Mouse (Mus musculus): ENCODE measurements at regions not wholly inside any gene's neighbourhood (a gene's known extent, or its start where the extent isn't known, plus 50 kb on each side); places are given as distances from the start of the nearest gene placed in this dataset.

DNA sequence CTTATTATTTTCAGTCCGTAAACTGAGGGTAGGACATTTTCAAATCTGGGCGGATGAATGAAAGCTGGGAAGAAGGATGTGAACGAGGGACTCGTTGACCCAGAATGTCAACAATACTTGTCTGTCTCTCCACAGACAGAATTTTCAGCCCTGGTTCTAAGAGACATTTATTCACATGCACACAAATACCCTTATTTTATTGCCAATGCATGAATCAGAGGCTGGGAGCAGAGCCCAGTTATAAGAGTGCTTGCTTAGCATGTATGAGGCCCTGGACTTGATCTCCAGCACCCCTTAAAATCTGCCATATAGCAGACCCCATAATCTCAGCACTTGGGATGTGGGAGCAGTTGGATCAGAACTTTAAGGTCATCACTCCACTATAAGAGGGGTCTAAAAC is 384.8 kb upstream of the Mpdz start:
- no peak overlapping the region for H3K4me3 ChIP-seq
- WGBS: 96% methylated on average over 4 of the region's 4 CpGs
- H3K27me3 ChIP-seq (ENCODE audit: low read depth, poor library complexity, severe bottlenecking): no peaks in the 10 kb centered on the region
- H3K4me1 ChIP-seq: peaks cover 20% of the 10 kb centered on the region
- DNase-seq (ENCODE audit: low spot score): no peak
- no peak overlapping the region for H3K27ac ChIP-seq
- H3K9me3 ChIP-seq (replicated peaks): no peaks in the 10 kb centered on the region
- no peaks in the 10 kb centered on the region for H3K36me3 ChIP-seq

DNA sequence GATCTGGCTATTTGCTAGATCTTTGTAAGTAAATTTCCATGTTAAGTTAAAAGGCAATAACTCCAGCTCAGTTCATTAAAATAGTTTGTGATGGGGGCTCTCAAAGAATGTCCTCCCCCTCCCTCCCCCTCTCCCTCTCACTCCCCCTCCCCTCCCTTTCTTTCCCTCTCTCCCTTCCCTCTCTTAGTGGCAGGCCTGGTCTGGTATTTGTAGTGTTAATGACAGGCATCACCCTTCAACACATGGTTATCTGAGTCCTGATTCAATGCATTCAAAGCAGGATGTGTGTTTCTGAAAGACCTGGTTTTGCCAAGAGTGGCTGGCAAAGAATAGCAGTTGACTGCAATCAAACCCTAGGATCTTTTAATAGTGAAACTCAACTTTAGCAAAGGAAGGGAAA is 383.4 kb upstream of the Mpdz start:
- peaks cover 20% of the 10 kb centered on the region for H3K4me1 ChIP-seq
- H3K4me3 ChIP-seq: no peak overlapping the region
- H3K36me3 ChIP-seq: no peaks in the 10 kb centered on the region
- no peak for DNase-seq (ENCODE audit: low spot score)
- H3K27ac ChIP-seq: no peak overlapping the region
- H3K9me3 ChIP-seq (replicated peaks): no peaks in the 10 kb centered on the region
- no peaks in the 10 kb centered on the region for H3K27me3 ChIP-seq (ENCODE audit: low read depth, poor library complexity, severe bottlenecking)

DNA sequence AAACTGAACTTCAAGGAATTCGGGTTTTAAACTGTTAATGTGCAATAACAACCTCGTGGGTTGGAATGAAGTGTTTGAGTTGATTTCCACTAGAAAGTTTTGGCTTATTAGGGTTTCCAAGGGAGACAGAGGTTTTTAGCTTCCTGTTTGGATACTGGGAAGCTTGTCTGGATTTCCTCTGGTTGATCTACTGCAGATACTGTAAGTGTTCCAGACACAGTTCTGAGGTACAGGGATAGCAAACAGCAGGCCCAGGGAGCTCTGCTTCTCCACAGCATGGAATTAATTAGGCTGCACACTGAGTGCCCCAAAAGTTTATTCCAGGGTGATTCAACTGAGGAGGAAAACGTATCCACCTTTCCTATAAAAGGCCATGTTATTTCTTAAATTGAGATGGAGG is 381.0 kb upstream of the Mpdz start:
- Histone ChIP-seq H3K27ac (peak overlapping the region; percentile 64; the same call in 1 of the 2 replicates), H3K9me3 (replicated peaks) (no peaks in the 10 kb centered on the region), H3K4me3 (no peak overlapping the region), H3K4me1 (peaks cover 20% of the 10 kb centered on the region), H3K27me3 (ENCODE audit: low read depth, poor library complexity, severe bottlenecking) (no peaks in the 10 kb centered on the region), H3K36me3 (no peaks in the 10 kb centered on the region)
- 49% methylated on average over 3 of the region's 3 CpGs for WGBS
- DNase-seq (ENCODE audit: low spot score): no peak

DNA sequence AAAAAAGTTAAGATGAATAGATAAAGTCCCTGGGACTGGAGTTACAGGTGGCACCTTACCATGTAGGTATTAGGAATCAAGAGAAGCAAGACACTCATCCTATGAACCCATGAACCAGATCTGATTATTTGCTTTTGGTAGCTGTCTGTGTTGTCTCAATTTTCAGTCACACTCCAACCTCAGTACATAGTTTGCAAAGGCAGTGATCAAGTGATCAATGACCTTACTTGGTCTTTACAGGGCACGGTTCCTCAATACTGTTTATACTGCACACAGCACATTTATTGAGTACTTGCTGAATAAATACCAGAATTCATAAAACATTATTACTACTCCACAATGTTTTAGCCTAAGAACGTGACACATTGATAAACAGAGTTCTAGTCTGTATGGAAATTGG is 346.7 kb upstream of the Mpdz start:
- Histone ChIP-seq H3K27ac (no peak overlapping the region), H3K9me3 (replicated peaks) (no peaks in the 10 kb centered on the region), H3K4me3 (no peak overlapping the region), H3K36me3 (no peaks in the 10 kb centered on the region), H3K4me1 (0 out of 2 replicates have a peak, but pooled peaks cover 2% of the 10 kb centered on the region), H3K27me3 (ENCODE audit: low read depth, poor library complexity, severe bottlenecking) (no peaks in the 10 kb centered on the region)
- no peak for DNase-seq (ENCODE audit: low spot score)
- WGBS: 91% methylated on average over 2 of the region's 2 CpGs

DNA sequence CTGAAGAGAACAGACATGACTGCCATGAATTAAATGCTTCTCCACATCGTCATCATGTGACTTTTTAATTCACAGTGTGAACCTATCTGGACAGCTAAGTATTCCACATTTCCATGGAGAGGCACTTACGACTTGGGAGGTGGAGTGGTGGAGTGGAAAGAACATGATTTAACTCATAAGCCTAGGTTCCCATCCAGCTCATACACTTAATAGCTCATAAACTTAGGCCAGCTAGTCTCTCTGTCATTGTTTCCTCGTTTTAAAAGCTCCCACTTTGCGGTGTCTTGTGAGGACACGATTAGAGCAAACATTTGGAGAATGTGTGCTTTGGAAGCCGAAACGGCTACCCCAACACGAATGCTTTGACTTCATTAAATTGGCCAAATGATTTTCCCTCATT is 346.0 kb upstream of the Mpdz start:
- Histone ChIP-seq H3K9me3 (replicated peaks) (no peaks in the 10 kb centered on the region), H3K27ac (no peak overlapping the region), H3K27me3 (ENCODE audit: low read depth, poor library complexity, severe bottlenecking) (no peaks in the 10 kb centered on the region), H3K4me1 (0 out of 2 replicates have a peak, but pooled peaks cover 3% of the 10 kb centered on the region), H3K4me3 (no peak overlapping the region), H3K36me3 (no peaks in the 10 kb centered on the region)
- no peak for DNase-seq (ENCODE audit: low spot score)
- 83% methylated on average over 8 of the region's 8 CpGs for WGBS

DNA sequence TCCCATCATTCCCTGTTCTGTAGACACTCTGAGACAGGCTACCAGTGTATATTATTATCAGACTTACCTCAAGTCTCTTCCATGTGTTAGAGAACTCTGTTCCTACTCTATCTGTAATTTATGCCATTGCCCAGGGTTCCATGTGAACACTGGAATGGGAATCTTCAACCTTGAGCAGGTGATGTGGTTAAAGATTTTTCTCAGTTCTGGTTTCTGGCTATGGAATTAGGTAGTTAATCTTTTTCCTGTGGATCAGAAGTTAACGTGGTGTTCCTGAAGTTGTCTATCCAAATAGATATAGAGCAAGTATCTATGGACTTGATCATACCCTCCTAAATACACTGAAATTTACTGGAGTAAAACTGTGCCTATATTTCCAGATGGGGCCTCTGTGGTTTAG is 339.4 kb upstream of the Mpdz start:
- no peak for DNase-seq (ENCODE audit: low spot score)
- no peaks in the 10 kb centered on the region for H3K27me3 ChIP-seq (ENCODE audit: low read depth, poor library complexity, severe bottlenecking)
- H3K4me3 ChIP-seq: no peak overlapping the region
- no peaks in the 10 kb centered on the region for H3K9me3 ChIP-seq (replicated peaks)
- H3K36me3 ChIP-seq: no peaks in the 10 kb centered on the region
- no peak overlapping the region for H3K27ac ChIP-seq
- H3K4me1 ChIP-seq: 0 out of 2 replicates have a peak, but pooled peaks cover 3% of the 10 kb centered on the region
- 87% methylated on average over 1 of the region's 1 CpGs for WGBS

DNA sequence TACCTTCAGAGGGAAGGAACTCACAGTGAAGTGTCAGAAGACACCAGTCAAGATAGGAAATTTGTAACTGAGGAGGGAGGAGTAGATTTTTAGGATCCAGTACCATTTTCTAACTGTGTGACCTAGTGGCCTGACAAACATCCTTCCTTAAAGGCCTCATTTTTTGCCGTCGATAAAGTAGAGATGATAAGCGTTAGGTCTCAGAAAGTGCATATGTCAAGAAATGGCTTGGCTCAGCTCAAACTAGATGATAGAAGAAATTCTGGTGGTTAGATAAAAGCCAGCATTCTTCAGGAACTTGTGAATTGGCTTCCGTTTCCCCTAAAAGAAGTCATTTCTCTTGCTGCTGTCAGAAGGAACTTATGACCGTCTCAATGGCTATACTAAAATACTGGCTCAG is 324.1 kb upstream of the Mpdz start:
- 87% methylated on average over 5 of the region's 5 CpGs for WGBS
- Histone ChIP-seq H3K36me3 (no peaks in the 10 kb centered on the region), H3K4me1 (peaks cover 26% of the 10 kb centered on the region), H3K27me3 (ENCODE audit: low read depth, poor library complexity, severe bottlenecking) (no peaks in the 10 kb centered on the region), H3K4me3 (no peak overlapping the region), H3K9me3 (replicated peaks) (no peaks in the 10 kb centered on the region), H3K27ac (peak overlapping the region; percentile 50; the same call in 1 of the 2 replicates)
- DNase-seq (ENCODE audit: low spot score): no peak

DNA sequence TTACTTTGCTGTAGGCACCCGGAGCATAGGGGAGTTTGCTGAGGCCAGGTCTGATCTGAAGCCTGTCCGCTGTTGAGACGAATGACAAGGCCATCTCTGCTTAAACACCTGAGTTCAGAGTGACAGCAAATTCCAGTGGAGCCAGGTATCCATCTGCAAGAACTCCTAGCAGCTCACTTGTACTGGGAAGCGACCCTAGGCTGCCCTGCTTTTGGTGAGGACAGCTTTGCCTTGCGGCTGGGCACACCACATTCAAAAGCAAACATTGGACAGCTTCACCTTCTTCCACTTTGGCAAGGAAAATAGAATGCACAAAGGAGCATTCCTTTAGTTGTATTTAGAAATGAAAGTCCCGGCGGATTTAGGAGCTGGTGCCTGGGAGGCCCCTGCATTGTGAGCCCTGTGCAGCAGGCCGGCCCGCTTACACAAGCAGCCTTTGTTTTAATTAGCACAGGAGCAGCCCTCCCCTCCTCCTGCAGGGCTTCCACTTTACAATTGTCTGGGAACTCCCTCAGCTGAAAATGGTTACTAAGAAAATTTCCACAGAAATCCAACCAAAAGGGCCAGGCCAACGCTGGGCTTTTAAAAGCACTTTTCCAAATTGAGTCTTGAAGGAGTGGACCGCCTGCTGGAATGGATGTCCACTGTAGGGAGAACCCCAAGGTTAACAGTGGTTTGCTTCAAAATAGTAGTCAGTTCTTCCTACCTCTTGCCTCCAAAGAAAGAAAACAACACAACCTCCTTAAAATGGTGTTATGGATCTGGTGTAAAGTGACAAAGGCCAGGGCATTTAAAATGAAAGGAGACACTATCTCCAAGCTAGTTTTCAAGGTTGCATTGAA is 321.6 kb upstream of the Mpdz start:
- Histone ChIP-seq H3K27me3 (ENCODE audit: low read depth, poor library complexity, severe bottlenecking) (no peaks in the 10 kb centered on the region), H3K36me3 (no peaks in the 10 kb centered on the region), H3K4me1 (peaks cover 26% of the 10 kb centered on the region), H3K4me3 (no peak overlapping the region), H3K9me3 (replicated peaks) (no peaks in the 10 kb centered on the region), H3K27ac (peak overlapping the region; percentile 88)
- 31% methylated on average over 11 of the region's 11 CpGs for WGBS
- peak; percentile 54 for DNase-seq (ENCODE audit: low spot score)

DNA sequence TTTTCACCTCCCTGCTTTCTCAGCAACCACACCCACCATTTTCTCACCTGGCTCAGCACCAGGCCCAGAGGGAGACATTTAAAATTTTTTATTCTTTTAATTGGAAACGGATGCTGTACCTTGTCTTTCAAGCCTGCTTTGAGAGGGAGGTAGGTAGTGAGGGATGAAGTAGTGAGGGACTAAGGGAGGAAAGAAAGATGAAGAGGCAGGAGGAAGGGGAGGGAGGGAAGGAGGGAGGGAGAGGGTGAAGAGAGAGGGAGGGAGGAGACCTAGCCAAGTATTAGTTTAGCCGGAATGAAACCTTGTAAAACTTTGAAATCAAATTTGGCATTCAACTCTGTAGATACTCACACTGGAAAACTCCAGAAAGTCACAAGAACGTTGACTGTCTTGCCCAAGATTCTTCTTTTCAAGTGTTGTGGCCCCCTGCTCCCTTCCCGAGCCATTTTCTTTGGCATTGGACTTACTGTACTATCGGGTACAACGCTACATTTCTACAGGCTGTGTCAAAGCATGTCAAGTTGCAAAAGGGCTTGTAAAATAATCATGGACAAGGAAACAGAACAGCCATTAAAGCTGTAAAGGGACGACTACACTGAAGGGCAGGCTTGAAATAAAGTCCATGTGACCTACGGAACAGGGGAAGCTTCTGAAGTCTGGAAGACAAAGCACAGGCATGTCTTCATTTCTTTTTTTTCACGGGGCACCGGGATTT is 320.9 kb upstream of the Mpdz start:
- Histone ChIP-seq H3K27ac (peak overlapping the region; percentile 88), H3K36me3 (no peaks in the 10 kb centered on the region), H3K4me1 (peaks cover 26% of the 10 kb centered on the region), H3K9me3 (replicated peaks) (no peaks in the 10 kb centered on the region), H3K27me3 (ENCODE audit: low read depth, poor library complexity, severe bottlenecking) (no peaks in the 10 kb centered on the region), H3K4me3 (no peak overlapping the region)
- WGBS: 36% methylated on average over 10 of the region's 10 CpGs
- DNase-seq (ENCODE audit: low spot score): no peak

DNA sequence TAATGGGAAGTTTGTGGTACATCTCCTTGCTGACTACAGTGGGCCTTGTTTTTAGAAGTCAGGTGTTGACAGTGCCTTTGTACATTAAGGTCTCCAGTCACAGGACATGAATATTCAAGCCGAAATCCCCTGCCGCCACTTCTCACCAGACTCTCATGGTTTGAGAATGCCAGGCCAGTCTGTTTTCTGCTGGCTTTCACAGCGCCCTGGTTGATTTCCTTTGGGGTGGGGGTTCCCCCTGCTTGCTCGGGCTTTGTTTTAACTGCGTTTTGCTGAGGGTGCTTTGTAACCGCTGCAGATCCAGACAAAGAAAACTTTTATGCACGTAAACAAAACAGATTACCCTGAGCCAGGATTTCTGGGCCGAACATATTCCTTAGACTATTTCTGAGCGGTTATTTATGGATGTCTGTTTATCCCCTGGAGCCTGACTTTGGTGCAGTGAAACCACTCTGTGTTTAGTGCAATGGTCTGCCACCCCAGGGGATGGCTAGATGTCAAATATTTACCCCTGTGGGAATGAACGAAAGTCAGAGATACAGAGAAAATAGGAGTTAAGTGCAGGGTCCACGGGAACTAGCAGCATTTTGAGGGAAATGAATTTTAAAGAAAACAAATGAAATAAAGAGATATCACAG is 320.1 kb upstream of the Mpdz start:
- H3K4me3 ChIP-seq: no peak overlapping the region
- H3K4me1 ChIP-seq: peaks cover 30% of the 10 kb centered on the region
- WGBS: 42% methylated on average over 11 of the region's 11 CpGs
- DNase-seq (ENCODE audit: low spot score): no peak
- no peaks in the 10 kb centered on the region for H3K27me3 ChIP-seq (ENCODE audit: low read depth, poor library complexity, severe bottlenecking)
- H3K36me3 ChIP-seq: no peaks in the 10 kb centered on the region
- peak overlapping the region; percentile 88; the same call in 1 of the 2 replicates for H3K27ac ChIP-seq
- no peaks in the 10 kb centered on the region for H3K9me3 ChIP-seq (replicated peaks)

DNA sequence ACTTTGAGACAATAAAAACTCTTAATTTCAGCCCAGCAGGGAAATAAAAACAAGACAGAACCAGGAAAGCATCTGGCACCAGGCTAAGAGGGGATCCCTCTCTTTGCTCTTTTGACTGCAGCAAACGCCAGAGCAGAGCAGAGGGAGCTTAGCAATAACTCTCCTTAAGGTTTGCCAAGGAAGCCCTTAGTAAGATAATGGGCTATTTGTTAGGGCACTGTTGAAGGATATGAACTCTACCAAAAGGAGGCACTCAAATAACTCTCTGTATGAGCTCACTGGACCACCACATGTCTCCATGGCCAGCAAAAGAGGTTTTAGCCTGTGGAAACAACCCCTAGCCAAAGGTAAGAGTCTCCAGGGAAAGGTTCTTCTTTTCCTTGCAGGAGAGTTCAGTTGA is 315.3 kb upstream of the Mpdz start:
- no peak overlapping the region for H3K4me3 ChIP-seq
- no peaks in the 10 kb centered on the region for H3K36me3 ChIP-seq
- no peaks in the 10 kb centered on the region for H3K9me3 ChIP-seq (replicated peaks)
- 44% methylated on average over 1 of the region's 1 CpGs for WGBS
- no peaks in the 10 kb centered on the region for H3K27me3 ChIP-seq (ENCODE audit: low read depth, poor library complexity, severe bottlenecking)
- DNase-seq (ENCODE audit: low spot score): no peak
- H3K4me1 ChIP-seq: peaks cover 10% of the 10 kb centered on the region
- no peak overlapping the region for H3K27ac ChIP-seq

DNA sequence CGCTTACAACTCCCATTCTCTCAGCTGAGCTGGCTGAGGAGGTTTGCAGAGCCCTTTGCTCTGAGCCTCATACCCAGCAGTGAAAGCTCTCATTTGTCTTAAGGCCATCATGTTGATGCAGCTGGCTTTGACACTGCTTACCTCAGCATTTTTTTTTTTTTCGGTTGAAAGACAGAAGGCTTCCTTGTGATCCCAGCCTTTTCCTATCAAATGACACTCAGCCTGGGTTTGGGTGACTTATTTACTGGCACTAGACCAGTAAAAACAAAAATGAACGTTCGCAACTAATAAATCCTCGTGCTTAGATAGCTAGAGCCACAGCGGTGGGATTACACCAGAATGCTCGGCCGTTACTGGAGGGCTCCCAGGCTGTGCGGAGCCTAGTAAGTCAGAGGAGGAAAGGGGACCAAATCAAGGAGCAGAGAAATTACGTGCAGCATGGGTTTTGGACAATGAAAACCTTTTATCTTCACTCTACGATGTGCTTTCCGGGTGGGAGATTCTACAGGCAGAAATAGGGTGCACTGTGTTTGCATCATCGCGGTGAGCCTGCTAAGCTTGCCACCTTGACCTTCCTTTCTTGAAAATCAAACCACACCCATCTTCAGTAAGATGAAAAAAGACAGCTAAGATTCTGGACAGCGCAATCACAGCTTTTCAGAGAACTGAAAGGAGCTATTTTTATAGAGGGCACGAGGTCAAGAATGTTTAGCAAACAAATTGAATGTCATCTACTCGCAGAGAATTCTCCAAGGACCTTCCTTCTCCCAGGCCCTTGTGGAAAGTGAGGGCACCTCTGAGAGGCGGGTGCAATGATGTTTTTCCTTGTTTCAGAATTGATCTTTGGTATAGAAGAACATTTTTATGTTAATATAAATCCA is 302.3 kb upstream of the Mpdz start:
- Histone ChIP-seq H3K4me1 (peaks cover 15% of the 10 kb centered on the region), H3K4me3 (no peak overlapping the region), H3K27me3 (ENCODE audit: low read depth, poor library complexity, severe bottlenecking) (no peaks in the 10 kb centered on the region), H3K9me3 (replicated peaks) (no peaks in the 10 kb centered on the region), H3K36me3 (no peaks in the 10 kb centered on the region), H3K27ac (0 out of 2 replicates have a peak overlapping the region, but pooled peaks have one; percentile 44)
- 44% methylated on average over 18 of the region's 18 CpGs for WGBS
- DNase-seq (ENCODE audit: low spot score): no peak
